Mouse (Mus musculus) lung, embryonic 14.5 days (tissue): ENCODE measurements around the gene Slfn5. TPM values are rescaled to one million over a fixed set of nuclear protein-coding genes. Genes with fewer than 3 reads are reported as not detected.
"Not testable (repeated sequence)": the region's sequence is repeated elsewhere in the genome, so short reads cannot be mapped to it uniquely, and the experiment has no call there.

Experiments
- ATAC-seq: fragments of 200-750 bp; cut with Nextera tagmentation; 2 replicates; pipeline ENCODE4 v1.8.0; 2017; ENCODE audit warnings: mild to moderate bottlenecking, moderate TSS enrichment, moderate library complexity; ENCODE audit not compliant: insufficient read depth
- DNase-seq: peaks from one replicate; pipeline ENCODE4 v3.0.0-alpha.2; 2015
- H3K27ac ChIP-seq: fragments of 300-500 bp; sonication (generic); 2 replicates; pipeline ENCODE4 v1.5.1; 2014; ENCODE audit warnings: low read depth, mild to moderate bottlenecking, moderate library complexity
- H3K27me3 ChIP-seq: fragments of 300-500 bp; sonication (generic); 2 replicates; pipeline ENCODE4 v1.6.1; 2014; ENCODE audit warnings: low read length, control low read depth; ENCODE audit not compliant: insufficient read depth
- H3K36me3 ChIP-seq: fragments of 300-500 bp; sonication (generic); 2 replicates; pipeline ENCODE4 v1.6.1; 2014; ENCODE audit warnings: control low read depth; ENCODE audit not compliant: insufficient read depth
- H3K4me1 ChIP-seq: fragments of 300-500 bp; sonication (generic); 2 replicates; pipeline ENCODE4 v1.6.1; 2014; ENCODE audit warnings: antibody characterized with exemption, control low read depth; ENCODE audit not compliant: insufficient read depth
- H3K4me2 ChIP-seq: fragments of 300-500 bp; sonication (generic); 2 replicates; pipeline ENCODE4 v1.6.1; 2014; ENCODE audit warnings: mild to moderate bottlenecking
- H3K4me3 ChIP-seq: fragments of 300-500 bp; sonication (generic); 2 replicates; pipeline ENCODE4 v1.5.1; 2014; ENCODE audit warnings: low read depth, low read length
- H3K9ac ChIP-seq: fragments of 300-500 bp; sonication (generic); 2 replicates; pipeline ENCODE4 v1.6.1; 2014
- H3K9me3 ChIP-seq: fragments of 300-500 bp; sonication (generic); 2 replicates; pipeline ENCODE4 v1.6.1; 2016; ENCODE audit warnings: low read depth, low read length, control low read depth
- CTCF ChIP-seq: IDR thresholded peaks from 2 replicates; pipeline ENCODE4 v1.5.1; 2016; ENCODE audit warnings: antibody characterized with exemption, low read depth
- WGBS: fragments of 180-500 bp; shearing (Covaris S2); extraction: QIAGEN DNeasy Blood & Tissue Kit; methylation state at CpG from one replicate; pipeline ENCODE4 v1.1.7; 2014; 5-methylcytosine and 5-hydroxymethylcytosine counted together
- polyA plus RNA-seq: library from polyadenylated mRNA; unstranded; fragments of >200 nt; fragmentation: Nextera tagmentation; extraction: Ambion mirVana; gene quantifications from 2 replicates; pipeline ENCODE4 v1.2.1, GENCODE M21; 2014

Gene Slfn5
- polyA plus RNA-seq, 1 experiment from 2014 or later = 1.6 TPM

- Histone ChIP-seq H3K36me3 (no peaks in the 10 kb centered on the region), H3K4me2 (no peak overlapping the region), H3K4me1 (no peaks in the 10 kb centered on the region), H3K27ac (no peak overlapping the region), H3K9ac (no peak overlapping the region), H3K4me3 (no peak overlapping the region), H3K27me3 (no peaks in the 10 kb centered on the region), H3K9me3 (no peaks in the 10 kb centered on the region)
- DNase-seq (no peak), ATAC-seq (no peak)
- WGBS = 27% methylated on average over 2 of the region's 2 CpGs
- TF ChIP-seq CTCF = no peak
Measured at GRCm38 (mm10) chr11:82961743-82962142, 10.6 kb downstream of the Slfn5 start.

- ATAC-seq = no peak
- no peak overlapping the region for H3K4me3 ChIP-seq
- WGBS = 46% methylated on average over 8 of the region's 8 CpGs
- no peaks in the 10 kb centered on the region for H3K27me3 ChIP-seq
- no peaks in the 10 kb centered on the region for H3K9me3 ChIP-seq
- TF ChIP-seq CTCF = no peak
- no peak overlapping the region for H3K4me2 ChIP-seq
- H3K27ac ChIP-seq = no peak overlapping the region
- H3K36me3 ChIP-seq = no peaks in the 10 kb centered on the region
- DNase-seq = no peak
- no peaks in the 10 kb centered on the region for H3K4me1 ChIP-seq
- no peak overlapping the region for H3K9ac ChIP-seq
Measured at GRCm38 (mm10) chr11:82962215-82962614, 11.1 kb downstream of the Slfn5 start.

GRCm38 (mm10) chr11:82970712-82971589, 19.8 kb downstream of the Slfn5 start:
- peak overlapping the region; percentile 10 for H3K4me3 ChIP-seq
- no peaks in the 10 kb centered on the region for H3K9me3 ChIP-seq
- TF ChIP-seq CTCF = peak; percentile 55
- 7% methylated on average over 31 of the region's 31 CpGs for WGBS
- peak overlapping the region; percentile 58 for H3K4me2 ChIP-seq
- H3K9ac ChIP-seq = peak overlapping the region; percentile 11; the same call in 1 of the 2 replicates
- peak; percentile 73; the same call in 1 of the 2 replicates for ATAC-seq
- no peaks in the 10 kb centered on the region for H3K27me3 ChIP-seq
- no peaks in the 10 kb centered on the region for H3K36me3 ChIP-seq
- no peak overlapping the region for H3K27ac ChIP-seq
- no peaks in the 10 kb centered on the region for H3K4me1 ChIP-seq
- DNase-seq = peak; percentile 74

GRCm38 (mm10) chr11:82971590-82971974, 20.4 kb downstream of the Slfn5 start:
- ATAC-seq (no peak), DNase-seq (no peak)
- Histone ChIP-seq H3K4me3 (no peak overlapping the region), H3K4me2 (peak overlapping the region; percentile 58), H3K9me3 (no peaks in the 10 kb centered on the region), H3K27ac (no peak overlapping the region), H3K36me3 (no peaks in the 10 kb centered on the region), H3K4me1 (no peaks in the 10 kb centered on the region), H3K9ac (no peak overlapping the region), H3K27me3 (no peaks in the 10 kb centered on the region)
- WGBS = 58% methylated on average over 11 of the region's 11 CpGs
- TF ChIP-seq CTCF = no peak

GRCm38 (mm10) chr11:82973916-82974315, 22.8 kb downstream of the Slfn5 start:
- no peaks in the 10 kb centered on the region for H3K27me3 ChIP-seq
- DNase-seq = no peak
- no peaks in the 10 kb centered on the region for H3K36me3 ChIP-seq
- no peaks in the 10 kb centered on the region for H3K9me3 ChIP-seq
- no peaks in the 10 kb centered on the region for H3K4me1 ChIP-seq
- ATAC-seq = no peak
- no peak overlapping the region for H3K27ac ChIP-seq
- 30% methylated on average over 5 of the region's 5 CpGs for WGBS
- TF ChIP-seq CTCF = no peak
- H3K4me3 ChIP-seq = no peak overlapping the region
- H3K4me2 ChIP-seq = no peak overlapping the region
- H3K9ac ChIP-seq = no peak overlapping the region

- H3K27me3 ChIP-seq, ATAC-seq, DNase-seq, H3K4me3 ChIP-seq, H3K9ac ChIP-seq, H3K4me2 ChIP-seq, H3K4me1 ChIP-seq, H3K9me3 ChIP-seq, H3K27ac ChIP-seq: not testable (repeated sequence)
- WGBS = 86% methylated on average over 2 of the region's 2 CpGs
- H3K36me3 ChIP-seq = peaks cover 60% of the 10 kb centered on the region
Measured at GRCm38 (mm10) chr11:82982409-82982808, 31.3 kb downstream of the Slfn5 start.

- no peak overlapping the region for H3K4me3 ChIP-seq
- H3K9me3 ChIP-seq = no peaks in the 10 kb centered on the region
- no peak overlapping the region for H3K9ac ChIP-seq
- DNase-seq (no peak), ATAC-seq (no peak)
- TF ChIP-seq CTCF = no peak
- no peak overlapping the region for H3K4me2 ChIP-seq
- H3K27ac ChIP-seq = no peak overlapping the region
- WGBS = 87% methylated on average over 17 of the region's 17 CpGs
- no peaks in the 10 kb centered on the region for H3K4me1 ChIP-seq
- no peaks in the 10 kb centered on the region for H3K27me3 ChIP-seq
- H3K36me3 ChIP-seq = peaks cover 66% of the 10 kb centered on the region
Measured at GRCm38 (mm10) chr11:82983193-82983592, 32.0 kb downstream of the Slfn5 start.
